Mouse (Mus musculus): ENCODE results near the gene Ccdc40. TPM values are rescaled to one million over a fixed set of nuclear protein-coding genes. Genes with fewer than 3 reads are reported as not detected.

Ccdc40 gene
- polyA plus RNA-seq, 1 experiment, result 2.5 TPM

DNA sequence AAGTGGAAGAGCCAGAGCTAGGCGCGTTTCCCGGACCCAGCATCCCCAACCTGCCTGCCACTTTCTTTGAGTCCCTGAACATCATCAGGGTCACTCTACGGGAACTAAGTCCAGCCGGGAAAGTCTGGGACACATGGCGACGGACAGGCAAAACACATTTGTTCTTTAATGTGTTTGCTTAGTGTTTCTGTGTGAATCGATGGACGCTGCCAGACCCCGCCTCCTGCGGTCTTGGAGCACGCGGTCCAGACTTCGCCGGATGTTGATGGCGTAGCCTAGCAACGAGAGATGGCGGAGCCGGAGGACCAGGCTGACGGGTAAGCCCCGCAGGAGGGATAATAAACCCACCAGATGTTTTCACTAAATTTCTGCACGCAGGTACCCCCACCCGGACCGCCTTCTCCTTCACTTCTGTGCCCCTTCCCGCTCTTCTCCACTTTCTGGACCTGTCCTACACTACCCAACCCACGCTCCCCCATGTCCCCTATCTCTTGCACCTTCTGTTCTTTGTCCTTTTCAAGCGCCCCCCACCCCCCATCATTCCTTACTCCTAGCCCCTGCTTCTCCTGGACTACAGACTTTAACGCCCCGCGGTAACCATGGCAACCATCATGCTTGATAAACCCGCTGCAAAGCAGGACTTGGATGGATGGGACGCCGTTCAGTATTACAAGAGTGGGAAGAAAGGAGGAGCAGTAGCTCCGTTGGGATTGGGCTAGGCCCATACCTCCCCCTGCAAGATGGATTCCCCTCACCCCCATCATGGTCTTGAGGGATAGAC lies 664 bp downstream of the Ccdc40 start:
- TF ChIP-seq CTCF (IDR thresholded peaks at IDR 0.05; ENCODE audit: borderline replicate concordance, control insufficient read depth, extremely low read depth, insufficient read depth, low read length, poor library complexity) (no peak), POLR2A (IDR thresholded peaks at IDR 0.05; ENCODE audit: control insufficient read depth, extremely low read depth, insufficient read depth, low read length, poor library complexity) (no peak)
- H3K27ac ChIP-seq (ENCODE audit: control insufficient read depth, insufficient read depth, low read length), result no peak overlapping the region

DNA sequence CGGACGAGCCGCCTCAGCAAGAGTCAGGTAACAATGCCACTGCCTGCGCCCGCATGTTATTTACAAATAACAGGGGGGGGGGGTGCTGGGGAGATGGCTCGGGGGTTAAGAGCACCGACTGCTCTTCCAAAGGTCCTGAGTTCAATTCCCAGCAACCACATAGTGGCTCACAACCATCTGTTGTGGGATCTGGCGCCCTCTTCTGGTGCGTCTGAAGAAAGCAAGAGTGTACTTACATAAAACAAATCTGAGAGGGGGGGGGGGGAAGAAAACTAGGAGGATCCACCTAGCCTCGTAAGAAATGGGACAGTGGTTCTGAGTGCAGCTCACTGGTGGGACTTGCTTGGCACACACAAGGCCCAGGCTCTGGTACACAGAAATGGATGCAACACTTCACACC lies 6.4 kb downstream of the Ccdc40 start:
- Histone ChIP-seq H3K4me1 (replicated peaks; ENCODE audit: control insufficient read depth, insufficient read depth, low read length) (peaks cover 4% of the 10 kb centered on the region), H3K27me3 (ENCODE audit: control insufficient read depth, insufficient read depth, low read length) (no peaks in the 10 kb centered on the region; the same call in 1 of the 2 replicates), H3K36me3 (ENCODE audit: control insufficient read depth, insufficient read depth, low read length) (no peaks in the 10 kb centered on the region), H3K4me3 (ENCODE audit: control insufficient read depth, insufficient read depth, low read length) (no peak overlapping the region), H3K27ac (ENCODE audit: control insufficient read depth, insufficient read depth, low read length) (no peak overlapping the region)
- TF ChIP-seq POLR2A (IDR thresholded peaks at IDR 0.05; ENCODE audit: control insufficient read depth, extremely low read depth, insufficient read depth, low read length, poor library complexity) (no peak), CTCF (IDR thresholded peaks at IDR 0.05; ENCODE audit: borderline replicate concordance, control insufficient read depth, extremely low read depth, insufficient read depth, low read length, poor library complexity) (no peak)
- DNase-seq, result no peak
- WGBS, result 96% methylated on average over 10 of the region's 10 CpGs

More for the DNA sequence above, 664 bp downstream of the Ccdc40 start:
- peaks cover 14% of the 10 kb centered on the region for H3K4me1 ChIP-seq (replicated peaks; ENCODE audit: control insufficient read depth, insufficient read depth, low read length)
- peak; percentile 58 for DNase-seq
- H3K36me3 ChIP-seq (ENCODE audit: control insufficient read depth, insufficient read depth, low read length), result no peaks in the 10 kb centered on the region
- peaks cover 5% of the 10 kb centered on the region for H3K27me3 ChIP-seq (ENCODE audit: control insufficient read depth, insufficient read depth, low read length)
- H3K4me3 ChIP-seq (ENCODE audit: control insufficient read depth, insufficient read depth, low read length), result peak overlapping the region; percentile 63
- WGBS, result 5% methylated on average over 34 of the region's 34 CpGs

DNA sequence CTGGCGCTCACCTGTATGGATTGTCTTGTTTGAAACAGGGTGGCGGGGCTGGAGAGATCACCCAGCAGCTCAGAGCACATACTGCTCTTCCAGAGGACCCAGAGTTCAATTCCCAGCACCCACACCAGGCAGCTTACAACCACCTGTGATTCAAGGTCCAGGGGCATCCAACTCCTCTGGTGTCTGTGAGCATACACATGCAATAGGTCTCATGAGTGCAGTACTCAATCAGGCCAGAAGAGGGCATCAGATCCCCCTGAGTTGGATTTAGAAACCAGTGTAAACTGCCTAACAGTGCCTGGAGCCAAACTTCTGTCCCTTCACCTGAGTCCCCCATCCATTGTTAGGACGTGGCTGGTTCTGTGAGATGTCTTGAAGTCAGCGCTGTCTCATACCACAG lies 7.2 kb downstream of the Ccdc40 start:
- Histone ChIP-seq H3K27ac (ENCODE audit: control insufficient read depth, insufficient read depth, low read length) (no peak overlapping the region), H3K4me3 (ENCODE audit: control insufficient read depth, insufficient read depth, low read length) (no peak overlapping the region), H3K4me1 (replicated peaks; ENCODE audit: control insufficient read depth, insufficient read depth, low read length) (peaks cover 4% of the 10 kb centered on the region), H3K27me3 (ENCODE audit: control insufficient read depth, insufficient read depth, low read length) (no peaks in the 10 kb centered on the region), H3K36me3 (ENCODE audit: control insufficient read depth, insufficient read depth, low read length) (no peaks in the 10 kb centered on the region)
- 88% methylated on average over 4 of the region's 4 CpGs for WGBS
- TF ChIP-seq CTCF (IDR thresholded peaks at IDR 0.05; ENCODE audit: borderline replicate concordance, control insufficient read depth, extremely low read depth, insufficient read depth, low read length, poor library complexity), result no peak
- TF ChIP-seq POLR2A (IDR thresholded peaks at IDR 0.05; ENCODE audit: control insufficient read depth, extremely low read depth, insufficient read depth, low read length, poor library complexity), result no peak
- DNase-seq, result peak; percentile 78

DNA sequence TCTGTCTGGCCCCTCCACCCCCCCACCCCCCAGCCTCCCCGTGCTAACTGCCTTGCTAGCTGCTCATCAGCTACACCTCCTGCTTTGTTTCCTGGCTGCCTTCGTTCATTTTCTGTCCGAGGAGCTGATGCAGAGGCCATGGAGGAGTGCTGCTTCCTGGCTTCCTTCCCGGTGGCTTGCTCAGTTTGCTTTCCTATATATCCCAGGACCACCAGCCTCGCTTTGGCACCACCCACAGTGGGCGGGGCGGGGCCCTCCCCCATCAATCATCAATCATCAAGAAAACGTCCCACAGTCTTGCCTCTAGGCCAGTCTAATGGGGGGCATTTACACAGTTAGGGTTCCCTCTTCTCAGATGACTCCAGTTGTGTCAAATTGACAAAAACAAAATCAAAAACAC lies 8.0 kb downstream of the Ccdc40 start:
- no peaks in the 10 kb centered on the region for H3K36me3 ChIP-seq (ENCODE audit: control insufficient read depth, insufficient read depth, low read length)
- peaks cover 4% of the 10 kb centered on the region for H3K4me1 ChIP-seq (replicated peaks; ENCODE audit: control insufficient read depth, insufficient read depth, low read length)
- H3K27ac ChIP-seq (ENCODE audit: control insufficient read depth, insufficient read depth, low read length), result no peak overlapping the region
- no peak overlapping the region for H3K4me3 ChIP-seq (ENCODE audit: control insufficient read depth, insufficient read depth, low read length)
- H3K27me3 ChIP-seq (ENCODE audit: control insufficient read depth, insufficient read depth, low read length), result no peaks in the 10 kb centered on the region
- 71% methylated on average over 8 of the region's 8 CpGs for WGBS
- TF ChIP-seq POLR2A (IDR thresholded peaks at IDR 0.05; ENCODE audit: control insufficient read depth, extremely low read depth, insufficient read depth, low read length, poor library complexity) (no peak), CTCF (IDR thresholded peaks at IDR 0.05; ENCODE audit: borderline replicate concordance, control insufficient read depth, extremely low read depth, insufficient read depth, low read length, poor library complexity) (no peak)
- no peak for DNase-seq

GRCm38 (mm10) chr11:119237007-119237406 lies 8.6 kb downstream of the Ccdc40 start:
- WGBS, result 86% methylated on average over 3 of the region's 3 CpGs
- no peak for TF ChIP-seq CTCF (IDR thresholded peaks at IDR 0.05; ENCODE audit: borderline replicate concordance, control insufficient read depth, extremely low read depth, insufficient read depth, low read length, poor library complexity)
- no peak for DNase-seq
- Histone ChIP-seq H3K4me3 (ENCODE audit: control insufficient read depth, insufficient read depth, low read length) (no peak overlapping the region), H3K27ac (ENCODE audit: control insufficient read depth, insufficient read depth, low read length) (no peak overlapping the region), H3K4me1 (replicated peaks; ENCODE audit: control insufficient read depth, insufficient read depth, low read length) (peaks cover 4% of the 10 kb centered on the region), H3K36me3 (ENCODE audit: control insufficient read depth, insufficient read depth, low read length) (no peaks in the 10 kb centered on the region), H3K27me3 (ENCODE audit: control insufficient read depth, insufficient read depth, low read length) (no peaks in the 10 kb centered on the region)

- peaks cover 4% of the 10 kb centered on the region for H3K4me1 ChIP-seq (replicated peaks; ENCODE audit: control insufficient read depth, insufficient read depth, low read length)
- no peak overlapping the region for H3K27ac ChIP-seq (ENCODE audit: control insufficient read depth, insufficient read depth, low read length)
- H3K4me3 ChIP-seq (ENCODE audit: control insufficient read depth, insufficient read depth, low read length), result peak overlapping the region; percentile 42
- TF ChIP-seq CTCF (IDR thresholded peaks at IDR 0.05; ENCODE audit: borderline replicate concordance, control insufficient read depth, extremely low read depth, insufficient read depth, low read length, poor library complexity) (no peak), POLR2A (IDR thresholded peaks at IDR 0.05; ENCODE audit: control insufficient read depth, extremely low read depth, insufficient read depth, low read length, poor library complexity) (peak; percentile 48; the same call in 1 of the 2 replicates)
- H3K27me3 ChIP-seq (ENCODE audit: control insufficient read depth, insufficient read depth, low read length), result no peaks in the 10 kb centered on the region
- H3K36me3 ChIP-seq (ENCODE audit: control insufficient read depth, insufficient read depth, low read length), result no peaks in the 10 kb centered on the region
- 4% methylated on average over 20 of the region's 20 CpGs for WGBS
- peak; percentile 45 for DNase-seq
Measured at GRCm38 (mm10) chr11:119237568-119238304, 9.4 kb downstream of the Ccdc40 start.
